Mouse (Mus musculus) thymus, adult 2 months (tissue): ENCODE data around the gene Gstz1.

Experiments used
- CTCF ChIP-seq: fragments of 200-500 bp; IDR thresholded peaks from 2 replicates; pipeline ENCODE4 v1.5.1; 2012; ENCODE audit warnings: mild to moderate bottlenecking, control low read depth, low read length, moderate library complexity, borderline replicate concordance; ENCODE audit not compliant: control insufficient read depth, poor library complexity, insufficient read depth; ENCODE audit errors: extremely low read depth
- POLR2A ChIP-seq: fragments of 200-500 bp; IDR thresholded peaks from 2 replicates; pipeline ENCODE4 v1.6.1; 2012; ENCODE audit warnings: mild to moderate bottlenecking, low read length, control low read depth, moderate library complexity; ENCODE audit not compliant: control insufficient read depth, poor library complexity, insufficient read depth; ENCODE audit errors: extremely low read depth

GRCm38 (mm10) chr12:87201694-87202093 is 54.7 kb downstream of the Gstz1 start:
- TF ChIP-seq CTCF = no peak
- TF ChIP-seq POLR2A = no peak
